Mouse (Mus musculus) spleen, adult 2 months (tissue): Measurements from ENCODE around the gene Catsperg1. TPM values are rescaled to one million over a fixed set of nuclear protein-coding genes. Genes with fewer than 3 reads are reported as not detected.

Source experiments
- DNase-seq, 2 experiments: peaks; one replicate each; pipeline versions ENCODE4 v3.0.0 to v3.0.0-alpha.2; 2012 to 2021; ENCODE audit warnings: low spot score in 2 of 2, low read depth in 1 of 2
- H3K27ac ChIP-seq: fragments of 200-500 bp; 2 replicates; pipeline ENCODE4 v1.5.1; 2012; ENCODE audit warnings: low read length, inconsistent platforms; ENCODE audit not compliant: insufficient read depth
- H3K27me3 ChIP-seq: fragments of 200-500 bp; 2 replicates; pipeline ENCODE4 v1.6.1; 2012; ENCODE audit warnings: mild to moderate bottlenecking, moderate library complexity, low read length, inconsistent platforms; ENCODE audit not compliant: control insufficient read depth, insufficient read depth
- H3K36me3 ChIP-seq: fragments of 200-500 bp; 2 replicates; pipeline ENCODE4 v1.6.1; 2012; ENCODE audit warnings: mild to moderate bottlenecking, low read length, inconsistent platforms; ENCODE audit not compliant: control insufficient read depth, insufficient read depth
- H3K4me1 ChIP-seq: fragments of 200-500 bp; 2 replicates; pipeline ENCODE4 v1.6.1; 2011; ENCODE audit warnings: inconsistent platforms; ENCODE audit not compliant: control insufficient read depth, insufficient read depth, insufficient read length
- H3K4me3 ChIP-seq: fragments of 200-500 bp; 2 replicates; pipeline ENCODE4 v1.5.1; 2011; ENCODE audit warnings: mild to moderate bottlenecking, inconsistent platforms; ENCODE audit not compliant: insufficient read depth, insufficient read length; ENCODE audit errors: extremely low read depth
- CTCF ChIP-seq: fragments of 200-500 bp; IDR thresholded peaks from 2 replicates; pipeline ENCODE4 v1.5.1; 2011; ENCODE audit warnings: mild to moderate bottlenecking, inconsistent platforms; ENCODE audit not compliant: insufficient read depth, insufficient read length, insufficient replicate concordance; ENCODE audit errors: extremely low read depth
- POLR2A ChIP-seq: fragments of 200-500 bp; IDR thresholded peaks from 2 replicates; pipeline ENCODE4 v1.6.1; 2011; ENCODE audit warnings: low read depth, low read length, inconsistent platforms
- WGBS: fragments of 180-500 bp; shearing (Covaris S2); methylation state at CpG from one replicate; pipeline ENCODE4 v1.1.7; 2018; 5-methylcytosine and 5-hydroxymethylcytosine counted together
- polyA plus RNA-seq: library from polyadenylated mRNA; depleted of rRNA; stranded (reverse); fragments of >200 nt; gene quantifications from 2 replicates; pipeline ENCODE4 v1.2.3, GENCODE M21; 2012

The Catsperg1 gene
- polyA plus RNA-seq, 1 experiment, result 2.0 TPM

- Histone ChIP-seq H3K36me3 (peaks cover 19% of the 10 kb centered on the region), H3K4me1 (peaks cover 20% of the 10 kb centered on the region), H3K27me3 (peaks cover 23% of the 10 kb centered on the region), H3K4me3 (peak within 1 kb of the TSS; percentile 48), H3K27ac (no peak within 1 kb of the TSS)
- peak in 1 of 2 experiments; percentile 36 for DNase-seq
- TF ChIP-seq POLR2A (no peak), CTCF (no peak)
- under 1% methylated on average over 30 of the region's 30 CpGs for WGBS
Measured at GRCm38 (mm10) chr7:29170066-29170754, 43.6 kb downstream of the Catsperg1 start, which contains the start of the genes Ggn and Spred3. Ggn (plus strand) TSS chr7:29170210. Spred3 (minus strand) TSS chr7:29170411.

DNA sequence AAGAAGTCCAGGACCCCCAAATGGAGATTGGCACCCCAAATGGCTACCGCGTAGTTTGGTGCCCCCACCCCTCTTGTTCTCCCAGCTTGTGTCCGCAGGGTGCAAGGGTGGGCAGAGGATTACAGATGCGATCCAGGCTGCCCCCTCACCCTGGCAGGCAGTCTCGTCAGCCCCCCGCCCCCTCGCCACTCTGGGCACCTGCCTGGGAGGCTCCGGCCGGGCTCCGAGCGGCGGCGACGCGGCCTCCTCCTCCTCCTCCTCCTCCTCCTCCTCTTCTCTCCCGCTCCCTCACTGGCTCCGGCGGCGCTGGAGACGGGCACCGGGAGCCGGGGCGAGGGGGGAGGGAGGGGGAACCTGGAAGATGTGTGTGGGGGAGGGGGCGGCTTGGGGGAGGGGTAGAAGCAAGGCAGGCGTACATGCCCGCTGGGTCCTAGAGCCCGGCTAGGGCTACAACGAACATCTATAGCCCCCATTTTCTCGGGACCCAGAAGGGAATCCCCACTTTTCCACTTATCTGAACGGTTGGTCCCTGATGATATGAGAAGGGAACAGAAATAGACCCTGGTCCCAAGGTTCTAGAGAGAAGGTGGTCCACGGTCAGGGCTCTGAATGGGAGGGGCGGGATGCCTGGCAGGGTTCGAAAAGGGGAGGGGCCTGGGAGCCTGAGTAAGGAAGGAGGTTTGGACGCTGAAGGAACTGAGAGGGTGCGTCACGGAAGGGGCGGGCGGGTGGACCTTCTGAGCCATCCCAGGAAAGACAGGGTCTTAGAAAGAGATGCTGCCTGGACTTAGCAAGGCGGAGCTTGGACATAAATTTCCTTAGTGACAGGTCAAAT is 44.4 kb downstream of the Catsperg1 start:
- H3K27me3 ChIP-seq, result peaks cover 23% of the 10 kb centered on the region
- H3K4me3 ChIP-seq, result peak overlapping the region; percentile 46; the same call in 1 of the 2 replicates
- peaks cover 20% of the 10 kb centered on the region for H3K4me1 ChIP-seq
- TF ChIP-seq CTCF (no peak), POLR2A (no peak)
- under 1% methylated on average over 32 of the region's 39 CpGs for WGBS
- no peak overlapping the region for H3K27ac ChIP-seq
- DNase-seq, result no peak
- H3K36me3 ChIP-seq, result peaks cover 12% of the 10 kb centered on the region

- Histone ChIP-seq H3K4me1 (peaks cover 20% of the 10 kb centered on the region), H3K4me3 (peak overlapping the region; percentile 21; the same call in 1 of the 2 replicates), H3K27ac (no peak overlapping the region), H3K27me3 (peaks cover 23% of the 10 kb centered on the region), H3K36me3 (peaks cover 7% of the 10 kb centered on the region)
- WGBS, result 6% methylated on average over 14 of the region's 14 CpGs
- no peak for TF ChIP-seq POLR2A
- no peak for TF ChIP-seq CTCF
- no peak for DNase-seq
Measured at GRCm38 (mm10) chr7:29168791-29169230, 45.0 kb downstream of the Catsperg1 start.

DNA sequence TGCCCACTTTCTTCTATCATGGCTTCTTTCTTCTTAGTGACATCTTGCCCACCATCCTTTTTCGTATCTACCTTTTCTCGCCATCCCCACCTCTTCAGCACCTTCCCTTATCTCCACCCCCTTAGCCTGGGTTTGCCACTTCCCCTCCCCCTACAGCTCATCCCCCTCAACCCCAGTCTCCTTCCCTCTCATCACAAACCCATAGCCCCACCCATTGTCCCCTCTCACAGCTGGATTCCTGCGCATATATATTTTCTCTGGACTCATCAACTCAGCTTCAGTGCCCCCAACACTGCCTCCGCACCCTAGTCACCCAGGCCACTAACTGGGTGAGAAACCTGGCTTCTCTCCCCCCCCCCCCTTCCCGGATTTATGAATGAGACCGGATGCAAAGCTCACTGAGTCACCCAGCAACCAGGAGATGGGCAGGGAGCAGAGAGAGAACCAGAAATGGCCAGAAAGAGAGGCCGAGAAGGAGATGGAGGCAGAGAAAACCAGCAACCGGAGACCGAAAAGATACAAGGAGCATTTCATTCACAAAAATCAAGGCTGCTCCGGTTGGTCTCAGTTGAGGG is 45.6 kb downstream of the Catsperg1 start:
- WGBS, result 52% methylated on average over 10 of the region's 10 CpGs
- Histone ChIP-seq H3K36me3 (0 out of 2 replicates have a peak, but pooled peaks cover 2% of the 10 kb centered on the region), H3K4me3 (no peak overlapping the region), H3K27ac (no peak overlapping the region), H3K4me1 (peaks cover 20% of the 10 kb centered on the region), H3K27me3 (peaks cover 23% of the 10 kb centered on the region)
- TF ChIP-seq POLR2A (no peak), CTCF (no peak)
- DNase-seq, result no peak

- H3K4me1 ChIP-seq, result peaks cover 20% of the 10 kb centered on the region
- H3K27me3 ChIP-seq, result peaks cover 23% of the 10 kb centered on the region
- H3K4me3 ChIP-seq, result no peak overlapping the region
- no peaks in the 10 kb centered on the region for H3K36me3 ChIP-seq
- H3K27ac ChIP-seq, result no peak overlapping the region
- 89% methylated on average over 19 of the region's 19 CpGs for WGBS
- DNase-seq, result no peak
- TF ChIP-seq POLR2A (no peak), CTCF (no peak)
Measured at GRCm38 (mm10) chr7:29167656-29168055, 46.2 kb downstream of the Catsperg1 start.

DNA sequence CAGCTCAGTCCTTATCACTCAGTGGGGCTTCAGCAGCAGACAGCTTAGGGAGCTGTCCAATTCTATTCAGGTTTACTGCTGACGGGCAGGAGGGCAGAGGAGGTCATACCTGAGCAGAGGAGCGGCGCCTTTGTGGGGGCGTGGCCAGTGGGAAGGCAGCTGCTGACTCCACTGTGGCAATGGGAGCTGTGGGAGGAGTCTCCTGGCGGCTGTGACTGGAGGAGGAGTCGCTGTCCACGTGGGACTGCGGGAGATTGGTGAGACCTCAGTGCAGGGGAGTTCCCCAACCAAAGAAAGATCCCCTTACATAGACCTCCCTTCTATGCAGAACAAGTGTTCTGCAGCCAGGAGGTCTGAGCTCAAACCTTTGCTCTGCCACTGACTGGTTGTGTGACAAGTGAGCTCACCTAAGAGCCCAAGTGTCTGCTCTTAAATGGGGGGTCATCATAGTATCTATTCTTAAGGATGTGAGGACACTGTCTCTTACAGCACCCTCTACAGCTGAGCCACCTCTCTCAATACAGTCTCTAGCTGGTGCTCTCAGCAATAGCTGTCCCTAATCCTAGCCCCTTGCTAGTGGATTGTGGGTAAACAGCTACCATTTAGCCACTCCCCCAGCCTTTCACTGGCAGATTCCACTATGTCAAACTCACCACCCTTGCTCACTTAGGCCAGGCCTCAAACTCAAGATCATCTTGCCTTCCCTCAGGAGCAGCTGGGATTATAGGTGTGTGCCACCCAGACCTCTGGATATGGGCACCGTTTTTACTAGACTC is 50.9 kb downstream of the Catsperg1 start:
- no peak for DNase-seq
- no peak overlapping the region for H3K4me3 ChIP-seq
- no peaks in the 10 kb centered on the region; the same call in 1 of the 2 replicates for H3K4me1 ChIP-seq
- no peaks in the 10 kb centered on the region for H3K36me3 ChIP-seq
- no peaks in the 10 kb centered on the region for H3K27me3 ChIP-seq
- no peak for TF ChIP-seq CTCF
- TF ChIP-seq POLR2A, result no peak
- no peak overlapping the region for H3K27ac ChIP-seq
- WGBS, result 40% methylated on average over 9 of the region's 9 CpGs
